Mouse (Mus musculus): ENCODE data around the gene Mfsd12.

- TF ChIP-seq CTCF (conservative IDR thresholded peaks at IDR 0.05; ENCODE audit: low read length) (no peak), POU5F1 (IDR thresholded peaks at IDR 0.05; ENCODE audit: borderline replicate concordance, low read length) (no peak)
Measured at GRCm38 (mm10) chr10:81315587-81315986, 41.7 kb upstream of the Mfsd12 start.
